Mouse (Mus musculus) kidney, embryonic 16.5 days (tissue): ENCODE results near the gene Dst. TPM values are rescaled to one million over a fixed set of nuclear protein-coding genes. Genes with fewer than 3 reads are reported as not detected.

ENCODE experiments used
- ATAC-seq: fragments of 200-750 bp; cut with Nextera tagmentation; 2 replicates; pipeline ENCODE4 v1.8.0; 2017; ENCODE audit warnings: moderate TSS enrichment; ENCODE audit not compliant: low FRiP score, low TSS enrichment
- H3K27ac ChIP-seq: fragments of 300-500 bp; sonication (generic); 2 replicates; pipeline ENCODE4 v1.5.1; 2014; ENCODE audit warnings: low read length
- H3K27me3 ChIP-seq: fragments of 300-500 bp; sonication (generic); 2 replicates; pipeline ENCODE4 v1.6.1; 2014; ENCODE audit warnings: low read length, control low read depth, mixed read lengths; ENCODE audit not compliant: insufficient read depth
- H3K36me3 ChIP-seq: fragments of 300-500 bp; sonication (generic); 2 replicates; pipeline ENCODE4 v1.6.1; 2014; ENCODE audit warnings: low read length, control low read depth, mixed read lengths; ENCODE audit not compliant: insufficient read depth
- H3K4me1 ChIP-seq: fragments of 300-500 bp; sonication (generic); 2 replicates; pipeline ENCODE4 v1.6.1; 2014; ENCODE audit warnings: low read length, control low read depth, mixed read lengths; ENCODE audit not compliant: insufficient read depth
- H3K4me2 ChIP-seq: fragments of 300-500 bp; sonication (generic); replicated peaks from 2 replicates; pipeline ENCODE4 v1.6.1; 2014; ENCODE audit warnings: low read depth, low read length
- H3K4me3 ChIP-seq: fragments of 300-500 bp; sonication (generic); 2 replicates; pipeline ENCODE4 v1.5.1; 2014; ENCODE audit warnings: mild to moderate bottlenecking, low read length
- H3K9ac ChIP-seq: fragments of 300-500 bp; sonication (generic); replicated peaks from 2 replicates; pipeline ENCODE4 v1.6.1; 2014; ENCODE audit warnings: low read length
- H3K9me3 ChIP-seq: fragments of 300-500 bp; sonication (generic); 2 replicates; pipeline ENCODE4 v1.6.1; 2016; ENCODE audit warnings: low read length, control low read depth
- WGBS: fragments of 180-500 bp; shearing (Covaris S2); extraction: QIAGEN DNeasy Blood & Tissue Kit; methylation state at CpG from one replicate; pipeline ENCODE4 v1.1.7; 2014; 5-methylcytosine and 5-hydroxymethylcytosine counted together
- polyA plus RNA-seq: library from polyadenylated mRNA; unstranded; fragments of >200 nt; fragmentation: Nextera tagmentation; extraction: Ambion mirVana; gene quantifications from 2 replicates; pipeline ENCODE4 v1.2.1, GENCODE M21; 2015

The Dst gene
- polyA plus RNA-seq, 1 experiment from 2014 or later, result 23.4 TPM

GRCm38 (mm10) chr1:34073436-34074169 is 165.6 kb downstream of the Dst start:
- WGBS, result 41% methylated on average over 10 of the region's 10 CpGs
- Histone ChIP-seq H3K36me3 (no peaks in the 10 kb centered on the region), H3K27me3 (no peaks in the 10 kb centered on the region), H3K4me3 (no peak overlapping the region), H3K4me1 (peaks cover 32% of the 10 kb centered on the region), H3K9me3 (no peaks in the 10 kb centered on the region), H3K4me2 (no peak overlapping the region), H3K9ac (no peak overlapping the region), H3K27ac (no peak overlapping the region)
- ATAC-seq, result peak; percentile 35; the same call in 1 of the 2 replicates

- ATAC-seq, result no peak; the same call in 1 of the 2 replicates
- Histone ChIP-seq H3K9ac (0 out of 2 replicates have a peak overlapping the region, but pooled peaks have one; percentile 5), H3K27ac (0 out of 2 replicates have a peak overlapping the region, but pooled peaks have one; percentile 4), H3K9me3 (no peaks in the 10 kb centered on the region), H3K4me2 (no peak overlapping the region), H3K27me3 (no peaks in the 10 kb centered on the region), H3K4me1 (peaks cover 32% of the 10 kb centered on the region), H3K36me3 (no peaks in the 10 kb centered on the region), H3K4me3 (no peak overlapping the region)
- WGBS, result 40% methylated on average over 15 of the region's 15 CpGs
These were observed 166.5 kb downstream of the Dst start for GRCm38 (mm10) chr1:34074245-34075187.

GRCm38 (mm10) chr1:34076701-34077421 is 168.8 kb downstream of the Dst start:
- Histone ChIP-seq H3K9ac (0 out of 2 replicates have a peak overlapping the region, but pooled peaks have one; percentile 51), H3K27me3 (no peaks in the 10 kb centered on the region), H3K36me3 (no peaks in the 10 kb centered on the region), H3K4me2 (peak overlapping the region; percentile 37), H3K27ac (peak overlapping the region; percentile 36; the same call in 1 of the 2 replicates), H3K4me3 (peak overlapping the region; percentile 26), H3K9me3 (no peaks in the 10 kb centered on the region), H3K4me1 (peaks cover 27% of the 10 kb centered on the region)
- peak; percentile 70 for ATAC-seq
- 8% methylated on average over 12 of the region's 12 CpGs for WGBS

GRCm38 (mm10) chr1:34077422-34077790 is 169.4 kb downstream of the Dst start:
- 0 out of 2 replicates have a peak overlapping the region, but pooled peaks have one; percentile 51 for H3K9ac ChIP-seq
- WGBS, result 26% methylated on average over 7 of the region's 7 CpGs
- no peaks in the 10 kb centered on the region for H3K36me3 ChIP-seq
- no peaks in the 10 kb centered on the region for H3K9me3 ChIP-seq
- peak overlapping the region; percentile 26 for H3K4me3 ChIP-seq
- peak overlapping the region; percentile 37 for H3K4me2 ChIP-seq
- peaks cover 27% of the 10 kb centered on the region for H3K4me1 ChIP-seq
- no peak overlapping the region for H3K27ac ChIP-seq
- no peaks in the 10 kb centered on the region for H3K27me3 ChIP-seq
- ATAC-seq, result peak; percentile 62; the same call in 1 of the 2 replicates

GRCm38 (mm10) chr1:34077941-34078340 is 169.9 kb downstream of the Dst start:
- no peak overlapping the region for H3K27ac ChIP-seq
- no peak overlapping the region for H3K4me2 ChIP-seq
- peaks cover 27% of the 10 kb centered on the region for H3K4me1 ChIP-seq
- H3K9me3 ChIP-seq, result no peaks in the 10 kb centered on the region
- no peaks in the 10 kb centered on the region for H3K36me3 ChIP-seq
- ATAC-seq, result no peak
- no peak overlapping the region for H3K4me3 ChIP-seq
- H3K27me3 ChIP-seq, result no peaks in the 10 kb centered on the region
- WGBS, result 85% methylated on average over 6 of the region's 6 CpGs
- no peak overlapping the region for H3K9ac ChIP-seq

- Histone ChIP-seq H3K27ac (peak overlapping the region; percentile 53; the same call in 1 of the 2 replicates), H3K4me1 (peaks cover 15% of the 10 kb centered on the region), H3K4me3 (no peak overlapping the region), H3K9me3 (no peaks in the 10 kb centered on the region; the same call in 1 of the 2 replicates), H3K27me3 (no peaks in the 10 kb centered on the region), H3K4me2 (no peak overlapping the region), H3K36me3 (peaks cover 11% of the 10 kb centered on the region; the same call in 1 of the 2 replicates), H3K9ac (no peak overlapping the region)
- WGBS, result 55% methylated on average over 3 of the region's 3 CpGs
- 0 out of 2 replicates have a peak, but pooled peaks have one; percentile 50 for ATAC-seq
These were observed 181.0 kb downstream of the Dst start for GRCm38 (mm10) chr1:34089011-34089410.

- H3K4me3 ChIP-seq, result no peak overlapping the region
- no peaks in the 10 kb centered on the region; the same call in 1 of the 2 replicates for H3K9me3 ChIP-seq
- H3K36me3 ChIP-seq, result peaks cover 11% of the 10 kb centered on the region; the same call in 1 of the 2 replicates
- no peaks in the 10 kb centered on the region for H3K27me3 ChIP-seq
- no peak overlapping the region for H3K9ac ChIP-seq
- ATAC-seq, result 0 out of 2 replicates have a peak, but pooled peaks have one; percentile 27
- 34% methylated on average over 7 of the region's 7 CpGs for WGBS
- no peak overlapping the region for H3K4me2 ChIP-seq
- peaks cover 29% of the 10 kb centered on the region for H3K4me1 ChIP-seq
- H3K27ac ChIP-seq, result peak overlapping the region; percentile 54
These were observed 182.7 kb downstream of the Dst start for GRCm38 (mm10) chr1:34090700-34091099.

GRCm38 (mm10) chr1:34093652-34094051 is 185.6 kb downstream of the Dst start:
- Histone ChIP-seq H3K27me3 (no peaks in the 10 kb centered on the region), H3K9me3 (no peaks in the 10 kb centered on the region; the same call in 1 of the 2 replicates), H3K4me3 (no peak overlapping the region), H3K27ac (no peak overlapping the region), H3K36me3 (0 out of 2 replicates have a peak, but pooled peaks cover 6% of the 10 kb centered on the region), H3K4me1 (peaks cover 35% of the 10 kb centered on the region), H3K9ac (no peak overlapping the region), H3K4me2 (no peak overlapping the region)
- no peak for ATAC-seq
- 96% methylated on average over 7 of the region's 7 CpGs for whole genome bisulfite sequencing

GRCm38 (mm10) chr1:34094301-34094700 is 186.3 kb downstream of the Dst start:
- no peak for ATAC-seq
- H3K9ac ChIP-seq, result no peak overlapping the region
- H3K4me3 ChIP-seq, result no peak overlapping the region
- WGBS, result 67% methylated on average over 5 of the region's 5 CpGs
- H3K4me1 ChIP-seq, result peaks cover 31% of the 10 kb centered on the region
- H3K27me3 ChIP-seq, result no peaks in the 10 kb centered on the region
- 0 out of 2 replicates have a peak, but pooled peaks cover 6% of the 10 kb centered on the region for H3K36me3 ChIP-seq
- no peak overlapping the region for H3K4me2 ChIP-seq
- no peaks in the 10 kb centered on the region; the same call in 1 of the 2 replicates for H3K9me3 ChIP-seq
- no peak overlapping the region for H3K27ac ChIP-seq
